Mouse (Mus musculus): ENCODE measurements at regions not wholly inside any gene's neighbourhood (a gene's known extent, or its start where the extent isn't known, plus 50 kb on each side); places are given as distances from the start of the nearest gene placed in this dataset.

DNA sequence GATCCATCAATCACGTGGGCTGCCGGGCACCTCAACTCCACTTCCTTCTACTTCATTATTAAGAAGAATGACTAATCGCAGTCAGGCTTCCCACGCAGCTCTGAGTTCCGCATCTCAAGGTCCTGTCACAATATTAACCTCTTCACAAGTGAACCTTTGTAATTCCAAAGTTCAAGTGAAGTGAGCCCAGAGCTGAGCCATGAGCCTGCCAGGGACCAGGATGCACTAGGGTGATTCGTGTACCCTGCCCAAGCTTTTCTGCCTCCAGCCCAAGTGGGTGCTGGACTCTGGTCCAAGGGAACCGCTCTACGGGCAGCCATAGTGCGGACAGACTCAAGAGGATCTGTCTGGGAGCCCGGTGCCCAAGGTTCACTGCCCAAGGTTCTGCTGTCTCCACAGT lies 463.4 kb downstream of the Ajap1 start:
- no peak for DNase-seq (ENCODE audit: low read depth, low spot score)

GRCm38 (mm10) chr4:153018138-153018921 lies 464.3 kb downstream of the Ajap1 start:
- no peak for DNase-seq (ENCODE audit: low read depth, low spot score)

DNA sequence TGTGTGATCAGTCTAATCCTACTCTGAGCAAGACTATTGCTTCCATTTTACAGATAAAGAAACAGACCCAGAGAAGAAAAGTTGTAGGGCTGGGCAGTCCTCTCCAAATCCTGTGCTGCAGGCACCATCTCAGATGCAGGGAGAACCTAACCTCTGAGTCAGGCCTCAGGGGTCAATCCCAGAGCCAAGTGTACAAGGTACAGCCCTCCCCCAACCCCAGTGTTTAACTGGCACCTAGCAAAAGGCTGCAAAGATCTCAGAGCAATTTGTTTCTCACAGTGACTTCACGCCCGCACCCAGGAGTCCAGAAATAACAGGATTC lies 464.8 kb downstream of the Ajap1 start:
- no peak for DNase-seq (ENCODE audit: low read depth, low spot score)

DNA sequence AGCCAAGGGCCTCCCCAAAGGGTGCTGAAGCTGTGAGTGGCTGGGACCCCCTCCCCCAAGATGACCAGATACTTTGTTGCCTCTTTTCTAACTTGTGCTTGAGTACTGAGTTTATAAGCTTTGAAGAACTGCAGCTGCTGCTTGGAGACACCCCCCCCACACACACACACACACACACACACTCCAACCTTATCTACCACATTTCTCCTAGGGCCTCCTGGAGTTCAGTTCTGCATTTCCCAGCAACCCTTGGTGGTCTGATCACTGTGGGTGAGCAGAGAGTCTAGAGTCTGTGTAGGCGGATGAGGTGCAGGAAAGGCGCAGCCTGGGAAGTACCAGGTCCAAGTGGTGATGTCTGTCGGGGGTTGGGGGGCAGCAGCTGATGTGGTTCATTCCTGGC lies 479.3 kb downstream of the Ajap1 start:
- no peak for DNase-seq (ENCODE audit: low read depth, low spot score)

GRCm38 (mm10) chr4:153002516-153002915 lies 480.1 kb downstream of the Ajap1 start:
- no peak for DNase-seq (ENCODE audit: low read depth, low spot score)

GRCm38 (mm10) chr4:153001761-153002160 lies 480.9 kb downstream of the Ajap1 start:
- DNase-seq (ENCODE audit: low read depth, low spot score): no peak

GRCm38 (mm10) chr4:152999526-152999925 lies 483.1 kb downstream of the Ajap1 start:
- DNase-seq (ENCODE audit: low read depth, low spot score): no peak

GRCm38 (mm10) chr4:152997251-152997650 lies 485.4 kb downstream of the Ajap1 start:
- DNase-seq (ENCODE audit: low read depth, low spot score): no peak

GRCm38 (mm10) chr4:152996641-152997040 lies 486.0 kb downstream of the Ajap1 start:
- no peak for DNase-seq (ENCODE audit: low read depth, low spot score)

GRCm38 (mm10) chr4:152995052-152995595 lies 487.5 kb downstream of the Ajap1 start:
- no peak for DNase-seq (ENCODE audit: low read depth, low spot score)

- DNase-seq (ENCODE audit: low read depth, low spot score): no peak
These were observed 488.4 kb downstream of the Ajap1 start for GRCm38 (mm10) chr4:152994206-152994605.

- no peak for DNase-seq (ENCODE audit: low read depth, low spot score)
These were observed 492.3 kb downstream of the Ajap1 start for GRCm38 (mm10) chr4:152990266-152990665.

GRCm38 (mm10) chr4:152987726-152988125 lies 494.9 kb downstream of the Ajap1 start:
- no peak for DNase-seq (ENCODE audit: low read depth, low spot score)

DNA sequence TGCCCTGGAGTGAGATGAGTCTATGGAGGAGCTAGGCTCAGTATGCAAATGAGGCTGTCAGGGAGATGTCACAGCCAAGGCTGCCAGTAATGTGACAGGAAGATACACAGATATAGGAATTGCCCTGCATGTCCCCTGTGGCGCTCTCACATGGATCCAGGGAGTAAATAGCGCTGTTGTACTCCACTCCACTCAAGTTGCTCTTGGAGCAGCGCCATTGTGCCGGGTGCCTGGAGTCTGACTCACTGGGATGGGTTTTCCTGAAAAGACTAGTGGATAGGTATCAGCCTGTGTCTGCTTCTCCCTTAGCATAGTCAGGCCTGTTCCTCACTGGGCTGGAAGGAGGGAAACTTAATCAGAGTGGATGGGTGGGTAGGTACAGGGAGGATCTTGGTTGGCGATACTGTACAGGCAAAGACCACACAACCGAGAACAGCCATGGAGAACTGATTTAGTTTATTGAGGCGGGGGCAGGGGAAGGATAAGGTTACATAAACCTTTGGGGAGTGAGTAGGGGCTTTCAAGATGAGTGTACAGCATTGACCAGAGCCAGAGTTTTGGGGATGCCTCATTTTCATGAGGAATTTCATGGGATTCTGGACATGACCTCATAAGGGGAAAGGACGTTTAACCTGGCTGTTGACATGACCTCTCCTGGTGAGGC lies 497.5 kb upstream of the Kcnab2 start:
- no peak for DNase-seq (ENCODE audit: low read depth, low spot score)

DNA sequence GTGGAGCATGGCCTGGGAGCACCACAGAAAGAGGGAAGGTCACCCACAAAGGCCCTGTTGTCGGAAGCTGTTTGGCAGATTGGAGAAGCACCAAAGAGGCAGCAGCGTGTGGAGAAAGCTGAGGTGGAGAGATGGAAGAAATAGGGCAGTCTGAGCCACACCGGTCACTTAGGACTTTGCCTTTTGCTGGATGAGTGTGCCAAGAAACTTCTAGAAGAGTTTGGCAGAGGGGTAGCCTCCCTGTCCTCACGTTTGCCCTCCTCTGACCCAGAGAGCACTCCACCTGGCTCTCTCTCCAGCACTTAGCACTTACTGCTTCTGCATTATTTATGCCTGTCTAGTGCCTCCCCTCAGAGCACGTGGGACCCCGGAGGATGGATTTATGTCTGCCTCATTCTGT lies 485.3 kb upstream of the Kcnab2 start:
- DNase-seq (ENCODE audit: low read depth, low spot score): no peak

DNA sequence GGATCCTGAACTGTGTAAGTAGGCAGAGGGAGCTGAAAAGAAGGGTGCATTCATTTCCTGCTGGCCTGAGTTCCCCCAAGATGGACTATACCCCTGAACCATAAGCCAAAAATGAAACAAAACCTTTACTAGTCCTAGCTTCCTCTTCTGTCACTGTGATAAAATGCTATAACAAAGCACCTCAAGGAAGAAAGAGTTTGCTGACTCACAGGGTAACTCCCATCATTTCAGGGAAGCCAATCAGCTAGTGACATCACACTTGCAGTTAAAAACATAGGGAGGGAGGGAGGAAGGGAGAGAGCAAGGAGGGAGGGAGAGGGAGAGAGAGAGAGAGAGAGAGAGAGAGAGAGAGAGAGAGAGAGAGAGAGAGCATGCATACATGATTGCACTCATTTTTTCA lies 484.5 kb upstream of the Kcnab2 start:
- no peak for DNase-seq (ENCODE audit: low read depth, low spot score)

DNA sequence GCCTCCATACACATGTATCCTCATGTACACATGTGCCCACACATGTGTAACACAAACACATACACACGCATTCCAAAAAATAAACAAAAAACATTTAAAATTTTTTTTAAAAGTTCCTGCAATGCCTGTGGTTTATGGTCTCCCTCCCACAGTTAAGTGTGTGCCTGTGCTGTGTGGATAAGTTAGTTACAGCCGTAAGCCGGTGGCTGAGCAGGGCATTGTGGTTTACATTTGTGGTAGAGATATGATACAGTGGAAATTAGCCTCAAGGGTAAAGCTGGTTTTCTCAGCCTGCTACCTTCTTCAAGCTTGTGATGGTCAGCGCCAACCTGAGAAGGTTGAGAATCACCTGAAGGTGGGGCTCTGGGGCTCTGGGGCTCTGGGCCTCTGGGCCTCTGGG lies 484.0 kb upstream of the Kcnab2 start:
- DNase-seq (ENCODE audit: low read depth, low spot score): no peak

- no peak for DNase-seq (ENCODE audit: low read depth, low spot score)
These were observed 482.1 kb upstream of the Kcnab2 start for GRCm38 (mm10) chr4:152959627-152960230.

DNA sequence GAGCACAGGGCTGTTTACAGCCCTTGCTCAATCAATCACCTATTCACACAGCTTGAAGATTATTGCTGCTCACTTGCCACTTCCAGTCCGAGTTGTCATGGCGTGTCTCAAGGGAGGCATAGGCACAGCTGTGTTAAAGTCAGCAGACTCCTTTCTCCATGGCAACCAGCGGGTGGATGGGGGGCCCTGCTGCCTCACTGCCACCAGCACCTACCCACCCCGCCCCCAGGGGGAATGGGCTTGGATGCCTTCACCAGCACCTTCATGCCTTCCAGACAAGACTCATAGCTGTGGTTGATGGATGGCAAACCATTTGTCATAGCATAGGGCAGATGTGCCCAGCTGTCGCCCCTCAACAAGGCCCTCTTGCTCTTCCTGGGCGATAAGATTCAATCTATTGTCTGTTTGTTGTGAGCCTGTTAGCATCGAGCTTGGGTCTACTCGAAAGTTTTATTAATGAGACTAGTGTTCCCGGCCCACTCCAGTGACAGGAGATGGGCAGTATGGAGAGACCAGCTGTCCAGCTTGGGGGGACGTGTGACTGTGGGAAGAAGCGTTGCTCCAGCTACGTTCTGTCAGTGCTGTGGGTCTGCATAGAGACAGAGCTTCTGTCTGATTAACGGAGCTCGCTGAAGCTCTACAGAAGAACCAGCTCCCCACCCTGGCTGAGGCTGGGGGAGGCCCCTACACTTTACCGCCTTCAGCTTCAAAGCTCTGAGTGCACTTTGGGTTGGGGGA lies 475.7 kb upstream of the Kcnab2 start:
- DNase-seq (ENCODE audit: low read depth, low spot score): no peak

DNA sequence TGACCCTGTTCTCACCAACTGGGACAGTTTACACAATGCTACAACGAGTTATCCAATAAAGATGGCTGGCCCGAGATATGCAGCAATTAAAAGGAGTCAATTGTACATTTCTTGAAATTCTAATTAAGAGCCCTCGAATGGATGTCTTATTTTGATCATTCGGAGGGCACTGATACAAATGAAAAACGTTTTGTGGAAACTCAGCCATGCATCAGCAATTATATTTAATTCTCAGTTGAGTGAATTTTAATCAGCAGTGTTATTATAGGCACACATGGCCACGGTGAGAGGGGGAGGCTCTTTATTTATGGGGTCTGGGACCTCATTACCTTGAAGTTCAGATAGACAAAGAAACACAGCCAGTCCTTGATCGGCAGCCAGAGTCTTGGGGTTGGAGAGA lies 471.3 kb upstream of the Kcnab2 start:
- no peak for DNase-seq (ENCODE audit: low read depth, low spot score)

GRCm38 (mm10) chr4:152941159-152941558 lies 463.5 kb upstream of the Kcnab2 start:
- no peak for DNase-seq (ENCODE audit: low read depth, low spot score)

GRCm38 (mm10) chr4:152936614-152937013 lies 458.9 kb upstream of the Kcnab2 start:
- no peak for DNase-seq (ENCODE audit: low read depth, low spot score)

Data from A20 (cell line).